Mouse (Mus musculus) adrenal gland, adult 8-10 months (tissue): ENCODE results near the gene Shc1. TPM values are rescaled to one million over a fixed set of nuclear protein-coding genes. Genes with fewer than 3 reads are reported as not detected.

ENCODE experiments used
- DNase-seq: peaks from one replicate; pipeline ENCODE4 v3.0.0; 2022
- total RNA-seq, 4 experiments: library from RNA; stranded (reverse); gene quantifications; 2 replicates each; pipeline ENCODE4 v1.2.4; 2022

Gene Shc1
- total RNA-seq, 4 experiments from 2014 or later: 108 to 136 (median 122) TPM

GRCm38 (mm10) chr3:89451916-89452315, 33.7 kb downstream of the Shc1 start:
- DNase-seq: no peak

- no peak for DNase-seq
These were observed 36.3 kb downstream of the Shc1 start, which contains the start of gene Pmvk for GRCm38 (mm10) chr3:89454401-89455177. Gene Pmvk (plus strand): TSS chr3:89454541.

GRCm38 (mm10) chr3:89455786-89456285, 37.6 kb downstream of the Shc1 start:
- DNase-seq: no peak

GRCm38 (mm10) chr3:89456726-89457665, 38.8 kb downstream of the Shc1 start:
- DNase-seq: no peak

GRCm38 (mm10) chr3:89458372-89458964, 40.2 kb downstream of the Shc1 start:
- no peak for DNase-seq

GRCm38 (mm10) chr3:89458965-89459807, 40.9 kb downstream of the Shc1 start:
- peak; percentile 83 for DNase-seq

GRCm38 (mm10) chr3:89468268-89468667, 50.0 kb downstream of the Shc1 start:
- no peak for DNase-seq

GRCm38 (mm10) chr3:89472280-89472679, 54.0 kb downstream of the Shc1 start:
- DNase-seq: no peak

- no peak for DNase-seq
These were observed 55.6 kb downstream of the Shc1 start for GRCm38 (mm10) chr3:89473838-89474237.

- no peak for DNase-seq
These were observed 60.8 kb downstream of the Shc1 start for GRCm38 (mm10) chr3:89479055-89479454.

Other genes with a start within 250 kb of the Shc1 start
- gene Scamp3, start 241.0 kb upstream of the Shc1 start, total RNA-seq: 100 to 1,000 TPM in 1 of 4 experiments, 10 to 100 TPM in 3; 90.1 to 110 (median 94.1) TPM
- 10 to 100 TPM; 16.7 to 32.5 (median 23.3) TPM for gene Fam189b, start 235.3 kb upstream of the Shc1 start, total RNA-seq
- gene Gba, start 215.5 kb upstream of the Shc1 start, total RNA-seq: 10 to 100 TPM; 65.6 to 84.3 (median 70.5) TPM
- gene Thbs3, start 203.3 kb upstream of the Shc1 start, total RNA-seq: 1 to 10 TPM; 4.1 to 8.6 (median 7.8) TPM
- gene Mtx1, start 191.4 kb upstream of the Shc1 start, total RNA-seq: 100 to 1,000 TPM; 138 to 169 (median 152) TPM
- gene Muc1, start 189.4 kb upstream of the Shc1 start, total RNA-seq: under 1 TPM in 3 of 4 experiments, not detected in 1; 0.22 to 0.96 (median 0.65) TPM
- gene Krtcap2, start 172.5 kb upstream of the Shc1 start, total RNA-seq: 100 to 1,000 TPM; 131 to 144 (median 135) TPM
- 1 to 10 TPM; 2.8 to 4.5 (median 3.8) TPM for gene Trim46, start 172.1 kb upstream of the Shc1 start, total RNA-seq
- gene Dpm3, start 159.1 kb upstream of the Shc1 start, total RNA-seq: 100 to 1,000 TPM; 123 to 156 (median 136) TPM
- gene Slc50a1, start 147.9 kb upstream of the Shc1 start, total RNA-seq: 10 to 100 TPM; 54.2 to 80.1 (median 64.9) TPM
- gene Efna1, start 137.3 kb upstream of the Shc1 start, total RNA-seq: 10 to 100 TPM; 15.9 to 28.0 (median 21.0) TPM
- 1 to 10 TPM in 1 of 4 experiments, under 1 TPM in 3; 0.15 to 1.5 (median 0.62) TPM for gene Efna3, start 95.5 kb upstream of the Shc1 start, total RNA-seq
- gene Efna4, start 80.4 kb upstream of the Shc1 start, total RNA-seq: 1 to 10 TPM; 1.1 to 3.5 (median 1.9) TPM
- gene Adam15, start 68.4 kb upstream of the Shc1 start, total RNA-seq: 10 to 100 TPM; 58.4 to 85.4 (median 71.3) TPM
- gene Dcst2, start 56.5 kb upstream of the Shc1 start, total RNA-seq: under 1 TPM; 0.43 to 0.78 (median 0.46) TPM
- gene Dcst1, start 53.2 kb upstream of the Shc1 start, total RNA-seq: 1 to 10 TPM in 2 of 4 experiments, under 1 TPM in 2; 0.20 to 2.2 (median 0.97) TPM
- gene Zbtb7b, start 23.7 kb upstream of the Shc1 start, total RNA-seq: 10 to 100 TPM; 59.9 to 98.9 (median 77.9) TPM
- gene Lenep, start 15.7 kb upstream of the Shc1 start, total RNA-seq: 1 to 10 TPM in 2 of 4 experiments, under 1 TPM in 1, not detected in 1; 0.22 to 3.1 (median 1.3) TPM
- 10 to 100 TPM; 25.7 to 39.9 (median 33.0) TPM for gene Flad1, start 6.6 kb upstream of the Shc1 start, total RNA-seq
- 10 to 100 TPM; 20.3 to 33.2 (median 27.4) TPM for gene Cks1b, start 60 bp upstream of the Shc1 start, total RNA-seq
- 10 to 100 TPM; 42.1 to 45.1 (median 44.3) TPM for gene Pygo2, start 11.8 kb downstream of the Shc1 start, total RNA-seq
- gene Pbxip1, start 18.3 kb downstream of the Shc1 start, total RNA-seq: 100 to 1,000 TPM in 2 of 4 experiments, 10 to 100 TPM in 2; 57.0 to 119 (median 81.5) TPM
- 10 to 100 TPM; 14.3 to 19.5 (median 15.7) TPM for gene Pmvk, start 36.1 kb downstream of the Shc1 start, total RNA-seq
- gene Kcnn3, start 101.7 kb downstream of the Shc1 start, total RNA-seq: 1 to 10 TPM; 3.8 to 6.6 (median 5.2) TPM